In genomic region chr19:48947646-48948045, GRCm38 (mm10) we compare ENCODE assay signal across 26 mouse cellular contexts.
DNase-seq lines count a peak whose midpoint lies in the region; ATAC-seq and TF ChIP-seq lines count a peak whose summit lies in the region.
"Had no signal": no experiment of that assay in that cellular context is flagged by ENCODE, and none has a peak within 500 bp of the region (broad histone marks: within the 10 kb centered on the region; RNA-seq: fewer than 3 reads in every experiment).

No protein-coding gene starts in this region.

- WGBS in forebrain, embryonic 14.5 days = 46% methylated on average over 3 of the region's 3 CpGs
- 78% methylated on average over 3 of the region's 3 CpGs for WGBS in forebrain, embryonic 12.5 days
- 74% methylated on average over 3 of the region's 3 CpGs for WGBS in hindbrain, postnatal 0 days
- 65% methylated on average over 3 of the region's 3 CpGs for WGBS in hindbrain, embryonic 13.5 days
- 64% methylated on average over 3 of the region's 3 CpGs for whole genome bisulfite sequencing in neural tube, embryonic 13.5 days
- 37% methylated on average over 3 of the region's 3 CpGs for WGBS in neural tube, embryonic 15.5 days
- 92% methylated on average over 3 of the region's 3 CpGs for WGBS in kidney, embryonic 15.5 days

- no peaks in the 10 kb centered on the region for H3K9me3 ChIP-seq in forebrain, embryonic 14.5 days (replicated peaks; ENCODE audit: control insufficient read depth, low read length)
- H3K9me3 ChIP-seq in forebrain, embryonic 12.5 days = no peaks in the 10 kb centered on the region
- no peaks in the 10 kb centered on the region for H3K9me3 ChIP-seq in hindbrain, postnatal 0 days (ENCODE audit: low read length)
- H3K9me3 ChIP-seq in hindbrain, embryonic 13.5 days = no peaks in the 10 kb centered on the region
- H3K9me3 ChIP-seq in neural tube, embryonic 13.5 days = no peaks in the 10 kb centered on the region
- H3K9me3 ChIP-seq in neural tube, embryonic 15.5 days (replicated peaks) = no peaks in the 10 kb centered on the region
- H3K9me3 ChIP-seq in kidney, embryonic 15.5 days (replicated peaks) = no peaks in the 10 kb centered on the region
- H3K9me3 ChIP-seq: embryonic facial prominence, embryonic 10.5 days; embryonic facial prominence, embryonic 13.5 days; forebrain, embryonic 13.5 days; hindbrain, embryonic 15.5 days; intestine, embryonic 15.5 days had no signal

- no peak for ATAC-seq in forebrain, embryonic 14.5 days
- ATAC-seq in forebrain, embryonic 12.5 days (ENCODE audit: low FRiP score) = no peak
- ATAC-seq in hindbrain, postnatal 0 days = no peak
- no peak for ATAC-seq in hindbrain, embryonic 13.5 days (ENCODE audit: low FRiP score)
- peak; percentile 36; the same call in 1 of the 2 replicates for ATAC-seq in neural tube, embryonic 13.5 days (ENCODE audit: low read depth)
- no peak for ATAC-seq in neural tube, embryonic 15.5 days (ENCODE audit: low FRiP score)
- ATAC-seq in kidney, embryonic 15.5 days (replicated peaks; ENCODE audit: low FRiP score) = no peak
- ATAC-seq: activated CD4-positive, CD25-positive, alpha-beta regulatory T cell, adult 4 months; forebrain, embryonic 13.5 days; intestine, embryonic 15.5 days had no signal

- DNase-seq in forebrain, embryonic 14.5 days (ENCODE audit: low spot score) = peak; percentile 53
- DNase-seq in hindbrain, postnatal 0 days (ENCODE audit: low spot score) = peak; percentile 12
- no peak for DNase-seq in frontal cortex, postnatal 14 days (ENCODE audit: low spot score in 2 of 2)
- DNase-seq: adrenal gland, adult 8-10 months; adrenal gland, postnatal 25 days; cerebellum, adult 11-12 months; cerebellum, adult 8-10 months; cerebellum, postnatal 10 days; cerebellum, postnatal 36 days; embryo, embryonic 11 days; gastrocnemius, adult 2 months; gastrocnemius, postnatal 14 days; heart, adult 11 months had no signal

- no peaks in the 10 kb centered on the region for H3K27me3 ChIP-seq in forebrain, embryonic 14.5 days (replicated peaks; ENCODE audit: control insufficient read depth, insufficient read depth, low read length)
- no peaks in the 10 kb centered on the region for H3K27me3 ChIP-seq in forebrain, embryonic 12.5 days
- no peaks in the 10 kb centered on the region for H3K27me3 ChIP-seq in hindbrain, postnatal 0 days (ENCODE audit: insufficient read depth, low read length)
- no peaks in the 10 kb centered on the region for H3K27me3 ChIP-seq in hindbrain, embryonic 13.5 days
- no peaks in the 10 kb centered on the region for H3K27me3 ChIP-seq in neural tube, embryonic 13.5 days
- no peaks in the 10 kb centered on the region for H3K27me3 ChIP-seq in neural tube, embryonic 15.5 days (replicated peaks)
- H3K27me3 ChIP-seq in kidney, embryonic 15.5 days = no peaks in the 10 kb centered on the region
- H3K27me3 ChIP-seq: embryonic facial prominence, embryonic 13.5 days; forebrain, embryonic 13.5 days; hindbrain, embryonic 15.5 days; intestine, embryonic 15.5 days had no signal

- no peak overlapping the region for H3K4me3 ChIP-seq in forebrain, embryonic 14.5 days (ENCODE audit: low read depth, low read length)
- H3K4me3 ChIP-seq in forebrain, embryonic 12.5 days (replicated peaks) = no peak overlapping the region
- H3K4me3 ChIP-seq in hindbrain, postnatal 0 days (ENCODE audit: low read length) = no peak overlapping the region
- H3K4me3 ChIP-seq in hindbrain, embryonic 13.5 days = no peak overlapping the region
- no peak overlapping the region for H3K4me3 ChIP-seq in neural tube, embryonic 13.5 days
- H3K4me3 ChIP-seq in neural tube, embryonic 15.5 days (replicated peaks) = no peak overlapping the region
- no peak overlapping the region for H3K4me3 ChIP-seq in kidney, embryonic 15.5 days (replicated peaks)
- H3K4me3 ChIP-seq: embryonic facial prominence, embryonic 10.5 days; embryonic facial prominence, embryonic 13.5 days; erythroblast, embryonic 14.5 days; forebrain, embryonic 13.5 days; gastrocnemius, adult 2 months; hindbrain, embryonic 15.5 days; intestine, embryonic 15.5 days had no signal

- no peaks in the 10 kb centered on the region for H3K36me3 ChIP-seq in forebrain, embryonic 14.5 days (ENCODE audit: control insufficient read depth, insufficient read depth, low read length)
- H3K36me3 ChIP-seq in forebrain, embryonic 12.5 days (replicated peaks) = no peaks in the 10 kb centered on the region
- no peaks in the 10 kb centered on the region for H3K36me3 ChIP-seq in hindbrain, postnatal 0 days (ENCODE audit: insufficient read depth, low read length)
- H3K36me3 ChIP-seq in hindbrain, embryonic 13.5 days = no peaks in the 10 kb centered on the region
- H3K36me3 ChIP-seq in neural tube, embryonic 13.5 days = no peaks in the 10 kb centered on the region
- H3K36me3 ChIP-seq in neural tube, embryonic 15.5 days = no peaks in the 10 kb centered on the region
- no peaks in the 10 kb centered on the region for H3K36me3 ChIP-seq in kidney, embryonic 15.5 days
- H3K36me3 ChIP-seq: embryonic facial prominence, embryonic 10.5 days; embryonic facial prominence, embryonic 13.5 days; hindbrain, embryonic 15.5 days; intestine, embryonic 15.5 days had no signal

- H3K4me2 ChIP-seq in forebrain, embryonic 14.5 days (ENCODE audit: low read length) = no peak overlapping the region
- no peak overlapping the region for H3K4me2 ChIP-seq in forebrain, embryonic 12.5 days
- H3K4me2 ChIP-seq in hindbrain, postnatal 0 days (ENCODE audit: low read depth, low read length) = no peak overlapping the region
- no peak overlapping the region for H3K4me2 ChIP-seq in hindbrain, embryonic 13.5 days
- H3K4me2 ChIP-seq in neural tube, embryonic 13.5 days = no peak overlapping the region
- H3K4me2 ChIP-seq in neural tube, embryonic 15.5 days = no peak overlapping the region
- H3K4me2 ChIP-seq in kidney, embryonic 15.5 days = no peak overlapping the region
- H3K4me2 ChIP-seq: embryonic facial prominence, embryonic 13.5 days; forebrain, embryonic 13.5 days; heart, embryonic 11.5 days; hindbrain, embryonic 15.5 days; intestine, embryonic 15.5 days had no signal

- no peak for TF ChIP-seq CTCF in hindbrain, postnatal 0 days (IDR thresholded peaks at IDR 0.05; ENCODE audit: low read depth)

- H3K27ac ChIP-seq in forebrain, embryonic 14.5 days (ENCODE audit: low read depth, low read length) = no peak overlapping the region
- no peak overlapping the region for H3K27ac ChIP-seq in forebrain, embryonic 12.5 days
- H3K27ac ChIP-seq in hindbrain, postnatal 0 days = no peak overlapping the region
- no peak overlapping the region for H3K27ac ChIP-seq in hindbrain, embryonic 13.5 days
- H3K27ac ChIP-seq in neural tube, embryonic 13.5 days (replicated peaks) = no peak overlapping the region
- H3K27ac ChIP-seq in neural tube, embryonic 15.5 days (replicated peaks) = no peak overlapping the region
- H3K27ac ChIP-seq in kidney, embryonic 15.5 days = no peak overlapping the region
- H3K27ac ChIP-seq: embryonic facial prominence, embryonic 10.5 days; embryonic facial prominence, embryonic 13.5 days; forebrain, embryonic 13.5 days; gastrocnemius, adult 2 months; hindbrain, embryonic 15.5 days; intestine, embryonic 15.5 days had no signal

- no peaks in the 10 kb centered on the region for H3K4me1 ChIP-seq in forebrain, embryonic 14.5 days (ENCODE audit: control insufficient read depth, insufficient read depth, low read length)
- no peaks in the 10 kb centered on the region for H3K4me1 ChIP-seq in forebrain, embryonic 12.5 days
- no peaks in the 10 kb centered on the region for H3K4me1 ChIP-seq in hindbrain, postnatal 0 days (ENCODE audit: insufficient read depth, low read length)
- no peaks in the 10 kb centered on the region for H3K4me1 ChIP-seq in hindbrain, embryonic 13.5 days (replicated peaks)
- no peaks in the 10 kb centered on the region for H3K4me1 ChIP-seq in neural tube, embryonic 13.5 days (replicated peaks)
- H3K4me1 ChIP-seq in neural tube, embryonic 15.5 days = 0 out of 2 replicates have a peak, but pooled peaks cover 4% of the 10 kb centered on the region
- H3K4me1 ChIP-seq in kidney, embryonic 15.5 days = no peaks in the 10 kb centered on the region
- H3K4me1 ChIP-seq: embryonic facial prominence, embryonic 10.5 days; embryonic facial prominence, embryonic 13.5 days; forebrain, embryonic 13.5 days; hindbrain, embryonic 15.5 days; intestine, embryonic 15.5 days had no signal

- H3K9ac ChIP-seq in forebrain, embryonic 14.5 days (ENCODE audit: low read length) = no peak overlapping the region
- H3K9ac ChIP-seq in forebrain, embryonic 12.5 days = no peak overlapping the region
- H3K9ac ChIP-seq in hindbrain, postnatal 0 days (replicated peaks; ENCODE audit: low read length) = no peak overlapping the region
- H3K9ac ChIP-seq in hindbrain, embryonic 13.5 days = no peak overlapping the region
- no peak overlapping the region for H3K9ac ChIP-seq in neural tube, embryonic 13.5 days
- H3K9ac ChIP-seq in neural tube, embryonic 15.5 days (replicated peaks) = no peak overlapping the region
- H3K9ac ChIP-seq in kidney, embryonic 15.5 days = no peak overlapping the region
- H3K9ac ChIP-seq: embryonic facial prominence, embryonic 13.5 days; forebrain, embryonic 13.5 days; hindbrain, embryonic 15.5 days; intestine, embryonic 15.5 days had no signal

Comparison
In these comparisons a context has a peak if more than half of its experiments do, and no peak if none do; other contexts are left out.
1. DNase-seq: peak in forebrain, embryonic 14.5 days (single experiment) and hindbrain, postnatal 0 days (single experiment); none in frontal cortex, postnatal 14 days (0 of 2).